In genomic region chr4:105246331-105246730, GRCm38 (mm10) we compare ENCODE assay signal across 14 mouse cellular contexts.
DNase-seq lines count a peak whose midpoint lies in the region; ATAC-seq and TF ChIP-seq lines count a peak whose summit lies in the region.
"Had no signal": no experiment of that assay in that cellular context is flagged by ENCODE, and none has a peak within 500 bp of the region (broad histone marks: within the 10 kb centered on the region; RNA-seq: fewer than 3 reads in every experiment).

No protein-coding gene starts in this region.

- peak overlapping the region; percentile 43; the same call in 1 of the 2 replicates for H3K4me2 ChIP-seq in forebrain, embryonic 12.5 days
- peak overlapping the region; percentile 58 for H3K4me2 ChIP-seq in intestine, embryonic 16.5 days (ENCODE audit: low read depth, low read length)
- H3K4me2 ChIP-seq in intestine, postnatal 0 days (replicated peaks; ENCODE audit: low read depth): no peak overlapping the region; the same call in 1 of the 2 replicates
- peak overlapping the region; percentile 51; the same call in 1 of the 2 replicates for H3K4me2 ChIP-seq in midbrain, embryonic 12.5 days (replicated peaks)
- H3K4me2 ChIP-seq in midbrain, embryonic 16.5 days (ENCODE audit: low read length): no peak overlapping the region

- H3K4me3 ChIP-seq in forebrain, embryonic 12.5 days (replicated peaks): no peak overlapping the region
- H3K4me3 ChIP-seq in forebrain, embryonic 10.5 days: no peak overlapping the region
- H3K4me3 ChIP-seq in intestine, embryonic 16.5 days (ENCODE audit: low read length): no peak overlapping the region
- no peak overlapping the region for H3K4me3 ChIP-seq in intestine, postnatal 0 days (ENCODE audit: low read depth, low read length)
- no peak overlapping the region for H3K4me3 ChIP-seq in midbrain, embryonic 12.5 days
- no peak overlapping the region for H3K4me3 ChIP-seq in midbrain, embryonic 16.5 days (ENCODE audit: low read depth, low read length)
- H3K4me3 ChIP-seq: liver, embryonic 15.5 days had no signal

- no peak for DNase-seq in forebrain, embryonic 10.5 days (ENCODE audit: extremely low spot score, low spot score)
- DNase-seq in splenic B cell, adult 2 months (ENCODE audit: low read depth, low spot score): peak; percentile 44
- DNase-seq in heart, postnatal 36 days: no peak
- DNase-seq: thymus, postnatal 25 days had no signal

- intact Hi-C loops in heart, postnatal 36 days (cut with DNase I): no loop called here

- H3K9me3 ChIP-seq in forebrain, embryonic 12.5 days: no peaks in the 10 kb centered on the region
- no peaks in the 10 kb centered on the region for H3K9me3 ChIP-seq in forebrain, embryonic 10.5 days
- no peaks in the 10 kb centered on the region for H3K9me3 ChIP-seq in intestine, embryonic 16.5 days (ENCODE audit: control insufficient read depth, low read length)
- H3K9me3 ChIP-seq in intestine, postnatal 0 days (ENCODE audit: control insufficient read depth): no peaks in the 10 kb centered on the region
- H3K9me3 ChIP-seq in midbrain, embryonic 12.5 days: no peaks in the 10 kb centered on the region
- H3K9me3 ChIP-seq in midbrain, embryonic 16.5 days (replicated peaks; ENCODE audit: control insufficient read depth, low read length, poor library complexity, severe bottlenecking): no peaks in the 10 kb centered on the region
- H3K9me3 ChIP-seq: heart, embryonic 15.5 days; hindbrain, embryonic 13.5 days; liver, embryonic 15.5 days; neural tube, embryonic 15.5 days had no signal

- ATAC-seq in forebrain, embryonic 12.5 days (ENCODE audit: low FRiP score): no peak; the same call in 1 of the 2 replicates
- ATAC-seq in intestine, embryonic 16.5 days: no peak
- ATAC-seq in intestine, postnatal 0 days: no peak
- ATAC-seq in midbrain, embryonic 12.5 days (ENCODE audit: low FRiP score, low read depth): no peak
- no peak for ATAC-seq in midbrain, embryonic 16.5 days
- ATAC-seq: Patski had no signal

- peaks cover 17% of the 10 kb centered on the region for H3K4me1 ChIP-seq in forebrain, embryonic 12.5 days
- H3K4me1 ChIP-seq in forebrain, embryonic 10.5 days: peaks cover 24% of the 10 kb centered on the region
- peaks cover 12% of the 10 kb centered on the region; the same call in 1 of the 2 replicates for H3K4me1 ChIP-seq in intestine, embryonic 16.5 days (ENCODE audit: control insufficient read depth, insufficient read depth, low read length)
- H3K4me1 ChIP-seq in intestine, postnatal 0 days (replicated peaks; ENCODE audit: control insufficient read depth, insufficient read depth, low read length): 0 out of 2 replicates have a peak, but pooled peaks cover 4% of the 10 kb centered on the region
- H3K4me1 ChIP-seq in midbrain, embryonic 12.5 days: peaks cover 17% of the 10 kb centered on the region
- H3K4me1 ChIP-seq in midbrain, embryonic 16.5 days (ENCODE audit: control insufficient read depth, insufficient read depth, low read length): peaks cover 15% of the 10 kb centered on the region

- H3K36me3 ChIP-seq in forebrain, embryonic 12.5 days (replicated peaks): no peaks in the 10 kb centered on the region
- H3K36me3 ChIP-seq in forebrain, embryonic 10.5 days (replicated peaks): no peaks in the 10 kb centered on the region
- no peaks in the 10 kb centered on the region for H3K36me3 ChIP-seq in intestine, embryonic 16.5 days (ENCODE audit: control insufficient read depth, insufficient read depth, low read length)
- H3K36me3 ChIP-seq in intestine, postnatal 0 days (ENCODE audit: control insufficient read depth, insufficient read depth): no peaks in the 10 kb centered on the region
- H3K36me3 ChIP-seq in midbrain, embryonic 12.5 days: no peaks in the 10 kb centered on the region
- H3K36me3 ChIP-seq in midbrain, embryonic 16.5 days (ENCODE audit: control insufficient read depth, insufficient read depth, low read length): no peaks in the 10 kb centered on the region
- no peaks in the 10 kb centered on the region for H3K36me3 ChIP-seq in splenic B cell, adult 2 months (ENCODE audit: control insufficient read depth, insufficient read depth, low read length, poor library complexity, severe bottlenecking)
- H3K36me3 ChIP-seq: heart, embryonic 15.5 days; hindbrain, embryonic 13.5 days; liver, embryonic 15.5 days; neural tube, embryonic 15.5 days had no signal

- no peak overlapping the region for H3K9ac ChIP-seq in forebrain, embryonic 12.5 days
- H3K9ac ChIP-seq in intestine, embryonic 16.5 days (ENCODE audit: low read depth, low read length): no peak overlapping the region
- H3K9ac ChIP-seq in intestine, postnatal 0 days (ENCODE audit: low read depth, low read length): no peak overlapping the region
- H3K9ac ChIP-seq in midbrain, embryonic 12.5 days (replicated peaks): no peak overlapping the region
- no peak overlapping the region for H3K9ac ChIP-seq in midbrain, embryonic 16.5 days (ENCODE audit: low read depth, low read length)
- H3K9ac ChIP-seq: liver, embryonic 15.5 days had no signal

- H3K27ac ChIP-seq in forebrain, embryonic 12.5 days: no peak overlapping the region
- no peak overlapping the region for H3K27ac ChIP-seq in forebrain, embryonic 10.5 days
- no peak overlapping the region for H3K27ac ChIP-seq in intestine, embryonic 16.5 days (ENCODE audit: low read length)
- no peak overlapping the region for H3K27ac ChIP-seq in intestine, postnatal 0 days (ENCODE audit: low read depth, low read length)
- no peak overlapping the region for H3K27ac ChIP-seq in midbrain, embryonic 12.5 days (replicated peaks)
- no peak overlapping the region for H3K27ac ChIP-seq in midbrain, embryonic 16.5 days (ENCODE audit: low read length)
- H3K27ac ChIP-seq: heart, embryonic 15.5 days; liver, embryonic 15.5 days had no signal

- no peaks in the 10 kb centered on the region for H3K27me3 ChIP-seq in forebrain, embryonic 12.5 days
- H3K27me3 ChIP-seq in forebrain, embryonic 10.5 days (ENCODE audit: poor library complexity, severe bottlenecking): peaks cover 19% of the 10 kb centered on the region
- no peaks in the 10 kb centered on the region for H3K27me3 ChIP-seq in intestine, embryonic 16.5 days (replicated peaks; ENCODE audit: control insufficient read depth, insufficient read depth, low read length)
- no peaks in the 10 kb centered on the region for H3K27me3 ChIP-seq in intestine, postnatal 0 days (replicated peaks; ENCODE audit: control insufficient read depth, insufficient read depth, low read length)
- H3K27me3 ChIP-seq in midbrain, embryonic 12.5 days: peaks cover 8% of the 10 kb centered on the region; the same call in 1 of the 2 replicates
- H3K27me3 ChIP-seq in midbrain, embryonic 16.5 days (ENCODE audit: control insufficient read depth, insufficient read depth, low read depth, low read length): no peaks in the 10 kb centered on the region
- no peaks in the 10 kb centered on the region for H3K27me3 ChIP-seq in splenic B cell, adult 2 months (ENCODE audit: control insufficient read depth, insufficient read depth, low read length, poor library complexity, severe bottlenecking)
- H3K27me3 ChIP-seq: heart, embryonic 15.5 days; hindbrain, embryonic 13.5 days; liver, embryonic 15.5 days; neural tube, embryonic 15.5 days; Patski had no signal

- WGBS in forebrain, embryonic 12.5 days: 82% methylated on average over 7 of the region's 7 CpGs
- WGBS in forebrain, embryonic 10.5 days: 86% methylated on average over 7 of the region's 7 CpGs
- 74% methylated on average over 7 of the region's 7 CpGs for WGBS in intestine, embryonic 16.5 days
- 70% methylated on average over 7 of the region's 7 CpGs for WGBS in intestine, postnatal 0 days
- 63% methylated on average over 7 of the region's 7 CpGs for WGBS in midbrain, embryonic 12.5 days
- WGBS in midbrain, embryonic 16.5 days: 65% methylated on average over 7 of the region's 7 CpGs

- no peak for TF ChIP-seq CTCF in intestine, postnatal 0 days (IDR thresholded peaks at IDR 0.05; ENCODE audit: low read depth)

Comparison
In these comparisons a context has a peak if more than half of its experiments do, and no peak if none do; other contexts are left out.
1. H3K4me2 ChIP-seq: peak in forebrain, embryonic 12.5 days (single experiment), intestine, embryonic 16.5 days (single experiment) and midbrain, embryonic 12.5 days (single experiment); none in intestine, postnatal 0 days (single experiment) and midbrain, embryonic 16.5 days (single experiment).